Mouse (Mus musculus) spleen, adult 2 months (tissue): ENCODE data around the gene Haus3.

Source experiments
- CTCF ChIP-seq: fragments of 200-500 bp; IDR thresholded peaks from 2 replicates; pipeline ENCODE4 v1.5.1; 2011; ENCODE audit warnings: mild to moderate bottlenecking, inconsistent platforms; ENCODE audit not compliant: insufficient read depth, insufficient read length, insufficient replicate concordance; ENCODE audit errors: extremely low read depth
- POLR2A ChIP-seq: fragments of 200-500 bp; IDR thresholded peaks from 2 replicates; pipeline ENCODE4 v1.6.1; 2011; ENCODE audit warnings: low read depth, low read length, inconsistent platforms

DNA sequence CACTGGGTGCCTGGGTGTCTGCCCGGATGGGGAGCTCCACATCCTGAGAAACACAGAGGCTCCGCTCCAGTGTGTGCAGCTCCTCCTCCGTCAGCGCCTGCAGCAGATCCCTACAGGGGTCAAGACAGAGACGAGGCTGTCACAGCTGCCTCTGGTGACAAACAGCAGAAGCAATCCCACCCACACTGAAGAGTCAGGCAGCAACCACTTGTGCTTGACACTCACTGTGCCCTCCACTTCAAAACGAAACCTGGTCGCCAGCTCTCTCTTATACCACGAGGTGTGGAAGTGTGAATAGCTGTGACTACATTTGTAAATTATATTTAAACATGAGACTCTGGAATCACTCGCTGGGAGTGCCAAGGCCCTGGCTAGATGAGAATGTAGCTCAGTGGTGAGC is 48.4 kb upstream of the Haus3 start:
- TF ChIP-seq CTCF (no peak), POLR2A (no peak)
